Mouse (Mus musculus): ENCODE measurements around the gene Jhy. TPM values are rescaled to one million over a fixed set of nuclear protein-coding genes. Genes with fewer than 3 reads are reported as not detected.

The Jhy gene
- total RNA-seq, 4 experiments from 2014 or later = not detected

DNA sequence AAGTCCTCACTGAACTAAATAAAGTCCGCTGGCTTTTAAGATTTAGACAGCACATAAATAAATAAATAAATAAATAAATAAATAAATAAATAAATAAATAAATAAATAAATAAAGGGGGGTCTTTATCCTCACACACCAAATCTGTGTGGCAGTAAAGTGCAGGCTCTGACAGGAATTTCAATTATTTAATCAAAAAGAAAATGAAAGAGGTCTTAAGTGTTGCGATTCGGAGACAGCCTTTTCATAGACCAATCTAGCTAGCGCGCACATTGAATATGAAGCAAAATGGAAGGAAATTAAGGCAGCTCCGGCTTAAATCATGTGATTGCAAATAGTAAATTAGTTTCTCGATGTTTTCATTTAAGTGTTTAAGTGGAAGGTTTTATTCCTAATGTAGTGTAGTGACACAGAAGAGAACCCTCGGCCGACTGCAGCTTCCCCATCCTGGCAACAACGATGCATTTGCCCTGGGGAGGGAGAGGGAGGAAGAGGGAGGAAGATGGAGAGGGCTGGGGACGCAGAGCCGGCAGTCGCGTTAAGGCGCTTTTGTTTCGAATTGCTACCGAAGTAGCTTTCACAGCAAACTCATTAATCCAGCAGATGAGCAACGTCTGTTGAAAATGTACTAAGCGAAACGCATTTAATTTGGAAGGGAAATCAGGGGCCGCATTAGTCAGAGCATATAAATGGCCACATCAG is 105.3 kb downstream of the Jhy start:
- DNase-seq (ENCODE audit: low spot score) = no peak

DNA sequence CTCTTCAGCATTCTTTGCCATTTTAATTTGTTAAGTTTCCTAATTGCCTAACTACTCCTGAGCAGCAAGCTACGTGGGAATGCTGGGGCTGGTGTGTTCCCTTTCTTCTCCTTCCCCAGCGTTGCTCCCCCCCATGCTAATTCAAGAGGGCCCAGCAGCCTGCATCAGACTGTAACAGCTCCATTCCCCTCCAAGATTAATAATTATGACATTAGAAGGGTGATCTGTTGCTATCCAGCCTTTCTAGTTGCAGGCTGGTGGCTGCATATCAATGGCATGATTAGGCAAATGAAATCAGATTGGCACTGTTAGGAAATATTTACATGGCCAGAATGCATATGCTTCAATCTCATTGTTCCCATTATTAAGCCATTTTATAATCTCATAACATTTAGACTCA is 112.4 kb downstream of the Jhy start:
- no peak for DNase-seq (ENCODE audit: low spot score)

Other genes starting within 250 kb of the Jhy start
- 1,000 to 10,000 TPM; 1,176 to 1,889 (median 1,438) TPM for gene Hspa8, start 163.1 kb downstream of the Jhy start, total RNA-seq (2022)
- gene Bsx, start 90.0 kb downstream of the Jhy start, total RNA-seq (2022) = not detected
- gene Crtam, start 40.5 kb upstream of the Jhy start, total RNA-seq (2022) = not detected
- 1 to 10 TPM in 1 of 4 experiments, under 1 TPM in 3; 0.79 to 1.1 (median 0.97) TPM for gene Ubash3b, start 197.6 kb upstream of the Jhy start, total RNA-seq (2022)

Measured in heart, adult 8-10 months (tissue).